Mouse (Mus musculus) subcutaneous adipose tissue, adult 2 months (tissue): ENCODE results near the gene Pop7. TPM values are rescaled to one million over a fixed set of nuclear protein-coding genes. Genes with fewer than 3 reads are reported as not detected.

Experiments used
- polyA plus RNA-seq: library from polyadenylated mRNA; depleted of rRNA; stranded (reverse); fragments of >200 nt; gene quantifications from 2 replicates; pipeline ENCODE4 v1.2.3, GENCODE M21; 2012; ENCODE audit warnings: low replicate concordance; rRNA removed

Gene Pop7
- polyA plus RNA-seq = 36.0 and 53.4 TPM in 2 replicates

DNA sequence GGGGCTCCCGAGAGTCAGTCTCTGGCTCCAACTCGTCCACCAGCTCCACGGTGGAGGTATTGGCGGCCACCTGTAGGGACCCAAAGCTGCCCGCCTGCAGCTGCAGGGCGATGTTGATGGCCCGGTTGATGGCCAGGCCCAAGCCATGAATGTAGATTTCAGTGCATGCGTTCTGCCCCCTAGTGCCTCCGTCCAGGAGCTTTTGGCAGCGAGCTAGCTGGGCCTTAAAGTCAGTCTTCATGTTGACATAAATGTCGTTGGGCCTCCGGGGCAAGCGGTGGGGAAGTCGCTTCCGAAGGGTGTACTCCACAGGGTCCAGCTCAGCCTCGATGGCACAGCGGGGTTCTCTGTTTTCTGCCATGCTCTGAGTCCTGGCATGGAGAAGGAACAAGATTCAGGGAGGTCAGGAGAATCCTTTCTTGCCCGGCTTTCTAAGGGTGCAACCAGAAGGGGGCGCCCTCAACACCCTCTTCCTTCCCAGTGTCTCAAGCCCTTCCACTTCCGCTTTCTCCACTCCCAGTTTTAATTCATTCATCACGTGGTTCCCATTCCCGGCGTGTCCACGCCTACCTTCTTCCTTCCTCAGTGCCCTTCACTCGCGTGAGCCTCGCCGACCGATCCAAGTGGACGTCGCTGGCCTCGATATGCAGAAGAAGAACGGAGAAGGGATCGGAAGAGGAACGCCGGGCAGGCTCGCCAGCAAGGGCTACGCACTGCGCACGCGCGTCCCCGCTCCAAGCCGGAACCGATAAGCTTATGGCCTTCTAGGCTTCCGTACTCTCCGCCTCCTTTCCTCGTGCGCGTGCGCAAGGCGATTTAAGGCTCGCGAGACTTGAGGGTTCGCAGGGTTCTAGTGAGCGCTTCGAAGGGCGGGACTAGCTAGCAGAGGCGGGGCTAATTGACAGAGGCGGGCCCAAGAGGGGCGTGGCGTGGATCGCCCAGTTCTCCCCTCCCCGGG, at the start of gene Pop7:
Pop7 (minus strand) TSS at position 810 of the 958 bp plus-strand sequence.

DNA sequence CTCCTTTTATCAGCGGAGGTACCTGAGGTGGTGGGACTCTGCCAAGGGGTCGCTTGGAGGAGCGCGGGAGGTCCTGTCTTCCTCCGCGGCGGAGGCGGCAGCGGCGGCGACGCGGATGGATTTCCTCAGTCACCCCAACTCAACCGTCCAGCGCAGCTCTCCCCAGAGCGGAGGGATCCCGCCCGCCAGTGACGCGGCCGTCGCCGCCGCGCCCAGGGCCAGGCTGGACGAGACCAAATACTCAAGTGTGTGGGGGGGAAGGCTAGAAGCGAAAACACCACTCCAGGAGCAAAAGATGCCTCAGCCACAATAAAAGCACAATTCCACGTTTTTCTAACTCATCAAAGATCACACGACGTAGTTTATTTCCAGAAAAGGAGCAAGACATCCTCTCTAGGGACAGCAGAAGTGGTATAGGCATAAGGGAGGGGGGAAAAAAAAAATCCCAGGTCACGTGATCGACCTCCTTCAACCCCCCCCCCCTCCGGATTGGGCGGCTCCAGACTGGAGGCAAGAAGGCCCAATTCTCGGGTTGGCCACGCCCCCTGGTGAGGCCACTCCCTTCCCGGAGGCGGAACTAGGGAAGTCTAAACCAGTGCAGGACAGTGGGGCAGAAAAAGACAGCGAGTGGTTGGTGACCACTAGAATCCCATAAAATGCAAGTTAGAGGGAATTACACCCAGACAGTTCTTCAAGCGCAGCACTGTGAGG, 31.0 kb upstream of the Pop7 start, which contains the start of the genes Epo and Gnb2:
Epo (minus strand) TSS at position 126 of the 711 bp plus-strand sequence.
Gnb2 (minus strand) TSS at position 394 of the 711 bp plus-strand sequence.

DNA sequence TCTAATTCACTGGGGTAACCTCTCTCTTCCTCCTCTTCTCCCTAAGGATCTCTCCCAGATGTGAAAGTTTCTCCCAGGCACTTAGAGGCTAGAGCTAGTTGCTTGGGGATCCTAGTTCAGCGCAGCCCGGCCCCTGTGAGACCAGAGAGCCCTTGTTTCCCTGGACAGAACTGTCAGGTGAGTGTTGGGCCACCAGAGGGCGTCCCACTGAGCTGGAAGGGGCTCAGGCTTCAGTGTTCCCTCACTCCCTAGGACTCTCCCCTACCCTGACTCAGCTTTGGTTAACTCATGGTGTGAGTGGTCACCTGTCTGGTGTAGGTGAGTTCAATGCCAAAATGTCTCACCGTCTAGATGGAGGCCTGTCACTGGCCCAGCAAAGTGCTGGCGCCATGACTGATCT, 16.1 kb upstream of the Pop7 start, which contains the start of gene Gigyf1:
Gigyf1 (plus strand) TSS at position 113 of the 400 bp plus-strand sequence.

DNA sequence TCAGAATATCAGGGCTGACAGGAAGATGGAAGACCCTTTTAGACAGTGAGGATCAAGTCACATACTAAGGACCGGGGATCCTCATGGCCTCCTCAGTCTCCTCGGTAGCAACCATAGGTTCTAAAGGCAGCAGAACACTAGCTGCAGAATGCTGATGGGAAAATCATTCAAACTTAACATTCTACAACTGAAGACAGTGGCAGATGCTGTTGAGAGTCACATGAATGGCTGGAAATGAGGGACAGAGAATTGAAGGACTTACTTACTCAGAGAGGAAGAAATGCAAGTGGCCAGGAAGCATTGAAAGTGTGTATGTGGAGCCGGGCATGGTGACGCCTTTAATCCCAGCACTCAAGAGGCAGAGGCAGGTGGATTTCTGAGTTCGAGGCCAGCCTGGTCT, 25.4 kb downstream of the Pop7 start, which contains the start of gene Zan:
Zan (minus strand) TSS at position 101 of the 400 bp plus-strand sequence.

Other genes starting within 250 kb of the Pop7 start
- gene Ache, start 215.0 kb downstream of the Pop7 start, polyA plus RNA-seq = 2.0 and 2.2 TPM in 2 replicates
- gene Ufsp1, start 207.9 kb downstream of the Pop7 start, polyA plus RNA-seq = 10.1 TPM in 2 replicates
- 95.3 and 209 TPM in 2 replicates for gene Srrt, start 194.8 kb downstream of the Pop7 start, polyA plus RNA-seq
- 58.7 and 109 TPM in 2 replicates for gene Trip6, start 188.1 kb downstream of the Pop7 start, polyA plus RNA-seq
- gene Slc12a9, start 168.9 kb downstream of the Pop7 start, polyA plus RNA-seq = 19.7 and 28.1 TPM in 2 replicates
- 51.9 and 77.0 TPM in 2 replicates for gene Ephb4, start 152.4 kb downstream of the Pop7 start, polyA plus RNA-seq
- 0.19 and 0.31 TPM in 2 replicates for gene Zan, start 25.5 kb downstream of the Pop7 start, polyA plus RNA-seq
- gene Gigyf1, start 16.0 kb upstream of the Pop7 start, polyA plus RNA-seq = 25.9 and 42.7 TPM in 2 replicates
- gene Epo, start 30.7 kb upstream of the Pop7 start, polyA plus RNA-seq = not detected in 2 replicates
- 882 and 932 TPM in 2 replicates for gene Gnb2, start 31.0 kb upstream of the Pop7 start, polyA plus RNA-seq
- 0.14 and 1.6 TPM in 2 replicates for gene Actl6b, start 51.0 kb upstream of the Pop7 start, polyA plus RNA-seq
- gene Tfr2, start 67.3 kb upstream of the Pop7 start, polyA plus RNA-seq = 5.8 and 25.3 TPM in 2 replicates
- 85.2 and 108 TPM in 2 replicates for gene Mospd3, start 98.5 kb upstream of the Pop7 start, polyA plus RNA-seq
- gene Pcolce, start 111.3 kb upstream of the Pop7 start, polyA plus RNA-seq = 140 and 168 TPM in 2 replicates
- gene Fbxo24, start 126.5 kb upstream of the Pop7 start, polyA plus RNA-seq = 0.71 and 0.79 TPM in 2 replicates
- gene Lrch4, start 126.6 kb upstream of the Pop7 start, polyA plus RNA-seq = 37.2 and 60.0 TPM in 2 replicates
- gene Gm20605, start 126.7 kb upstream of the Pop7 start, polyA plus RNA-seq = 14.9 and 32.2 TPM in 2 replicates
- gene Sap25, start 138.8 kb upstream of the Pop7 start, polyA plus RNA-seq = 60.1 and 83.8 TPM in 2 replicates
- gene Irs3, start 143.2 kb upstream of the Pop7 start, polyA plus RNA-seq = 29.5 and 86.2 TPM in 2 replicates
- 32.7 and 54.1 TPM in 2 replicates for gene Agfg2, start 182.2 kb upstream of the Pop7 start, polyA plus RNA-seq
- 0.77 and 4.9 TPM in 2 replicates for gene Nyap1, start 239.1 kb upstream of the Pop7 start, polyA plus RNA-seq
- gene Tsc22d4, start 243.2 kb upstream of the Pop7 start, polyA plus RNA-seq = 77.4 and 106 TPM in 2 replicates